Mouse (Mus musculus) lung, postnatal 14 days (tissue): ENCODE data around the gene Adarb2.
"Not testable (repeated sequence)": the region's sequence is repeated elsewhere in the genome, so short reads cannot be mapped to it uniquely, and the experiment has no call there.

Experiments used
- DNase-seq: peaks from one replicate; pipeline ENCODE4 v3.0.0; 2021

Gene Adarb2

DNA sequence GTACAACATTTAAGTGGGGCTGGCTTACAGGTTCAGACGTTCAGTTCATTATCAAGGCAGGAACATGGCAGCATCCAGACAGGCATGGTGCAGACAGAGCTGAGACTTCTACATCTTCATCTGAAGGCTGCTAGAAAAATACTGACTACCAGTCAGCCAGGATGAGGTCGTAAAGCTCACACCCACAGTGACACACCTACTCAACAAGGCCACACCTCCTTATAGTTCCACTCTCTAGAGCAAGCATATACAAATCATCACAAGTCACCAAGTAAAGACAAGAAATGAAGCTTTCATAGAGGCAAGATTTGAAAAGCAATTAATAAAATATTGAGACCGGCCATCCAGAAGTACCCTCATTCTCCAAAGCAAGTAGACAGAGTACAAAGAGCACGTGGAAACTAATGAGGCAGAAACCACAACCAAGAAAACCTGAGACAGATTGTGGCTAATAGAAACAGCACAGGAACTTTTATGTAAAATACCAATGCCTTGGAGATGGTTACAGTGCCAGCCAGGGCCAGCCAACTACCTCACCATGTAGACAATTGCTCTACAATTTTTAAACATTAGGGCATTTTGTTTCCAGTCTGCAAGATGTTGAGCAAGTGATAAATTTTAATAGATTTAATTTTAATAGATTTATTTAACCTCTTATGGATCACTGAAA lies 394.4 kb downstream of the Adarb2 start:
- no peak for DNase-seq

DNA sequence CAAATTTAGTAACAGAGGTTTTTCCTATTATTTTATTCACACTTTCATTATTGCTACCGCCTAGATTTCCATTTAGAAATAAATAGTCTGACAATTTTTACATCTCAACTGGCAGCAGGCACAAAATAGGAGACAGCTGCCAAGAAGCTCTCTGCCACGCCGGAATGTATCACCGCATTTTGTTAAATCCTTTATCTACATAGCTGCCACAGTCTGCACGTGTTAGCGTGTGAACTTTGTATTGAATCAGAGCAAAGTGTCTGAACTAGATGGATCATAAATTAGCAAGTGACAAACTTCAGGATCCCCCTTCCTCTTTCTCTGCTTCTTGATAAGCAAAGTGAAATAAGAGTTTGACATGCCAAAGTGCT lies 395.0 kb downstream of the Adarb2 start:
- DNase-seq, result no peak

DNA sequence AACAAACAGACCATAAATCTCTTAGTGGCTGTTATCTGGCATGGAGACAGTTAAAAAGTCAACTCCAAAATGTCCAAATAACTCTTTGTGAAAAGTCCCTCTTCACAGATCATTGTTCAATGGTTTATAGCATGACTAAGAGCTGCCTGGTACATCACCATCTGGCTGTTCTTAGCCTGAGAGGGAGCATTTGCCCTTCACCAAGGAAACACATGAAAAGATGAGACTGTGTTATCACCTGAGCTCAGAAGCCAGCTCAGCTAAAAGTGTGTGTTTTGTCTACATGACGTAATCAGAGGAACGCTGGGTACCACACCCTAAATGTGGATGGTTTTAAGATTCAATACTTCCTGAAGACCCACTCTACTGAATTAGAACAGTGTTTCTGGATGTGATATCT lies 403.0 kb downstream of the Adarb2 start:
- no peak for DNase-seq

DNA sequence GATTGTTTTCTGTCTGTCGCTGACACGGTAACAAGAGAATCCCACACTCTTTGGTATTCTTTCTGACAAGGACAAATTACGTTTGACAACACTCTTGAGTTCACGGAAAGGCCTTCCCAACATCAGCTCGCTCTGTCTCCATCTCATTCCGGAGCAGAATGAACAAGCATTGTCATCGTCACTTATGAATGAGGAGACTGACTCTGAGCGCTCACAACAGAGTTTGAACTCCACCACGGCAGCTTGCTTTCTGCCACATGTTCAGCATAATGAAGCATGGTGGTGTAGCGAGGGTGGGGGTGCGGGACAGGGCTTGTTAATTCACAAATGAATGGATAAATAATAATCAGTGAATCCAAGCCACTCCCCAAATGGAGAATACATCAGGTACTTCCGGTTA lies 405.4 kb downstream of the Adarb2 start:
- DNase-seq, result no peak

DNA sequence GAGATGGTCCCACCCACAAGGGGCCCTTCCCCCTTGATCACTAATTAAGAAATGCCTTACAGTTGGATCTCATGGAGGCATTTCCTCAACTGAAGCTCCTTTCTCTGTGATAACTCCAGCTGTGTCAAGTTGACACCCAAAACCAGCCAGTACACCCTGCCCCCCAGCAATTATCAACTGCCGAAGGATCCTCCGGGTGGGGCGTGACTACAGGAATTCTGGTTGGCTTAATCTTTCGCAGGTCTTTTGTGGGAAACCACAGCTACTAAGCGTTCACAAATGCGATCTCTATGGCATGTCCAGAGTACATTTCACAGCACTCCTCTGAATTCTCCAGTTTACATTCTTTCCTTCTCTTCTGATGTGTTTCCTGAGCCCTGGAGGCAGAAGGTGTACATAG lies 406.3 kb downstream of the Adarb2 start:
- DNase-seq, result not testable (repeated sequence)

DNA sequence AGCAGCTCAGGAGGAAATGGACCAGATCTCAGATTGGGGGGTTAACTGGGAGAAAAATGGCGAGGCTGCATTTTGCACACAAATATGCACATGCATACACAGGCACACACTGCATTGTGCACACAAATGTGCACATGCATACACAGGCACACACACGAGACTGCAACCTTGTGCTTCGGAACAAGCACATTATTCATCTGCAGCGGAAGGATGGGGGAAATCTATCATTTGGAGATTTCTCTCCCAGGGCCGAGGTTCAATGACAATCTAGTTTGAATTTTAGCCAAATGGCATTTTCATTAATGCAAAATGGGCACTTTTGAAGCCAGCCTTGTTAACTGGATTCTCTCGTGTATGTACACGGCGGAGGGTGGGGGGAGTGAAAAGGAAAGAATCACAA lies 408.3 kb downstream of the Adarb2 start:
- DNase-seq, result no peak

DNA sequence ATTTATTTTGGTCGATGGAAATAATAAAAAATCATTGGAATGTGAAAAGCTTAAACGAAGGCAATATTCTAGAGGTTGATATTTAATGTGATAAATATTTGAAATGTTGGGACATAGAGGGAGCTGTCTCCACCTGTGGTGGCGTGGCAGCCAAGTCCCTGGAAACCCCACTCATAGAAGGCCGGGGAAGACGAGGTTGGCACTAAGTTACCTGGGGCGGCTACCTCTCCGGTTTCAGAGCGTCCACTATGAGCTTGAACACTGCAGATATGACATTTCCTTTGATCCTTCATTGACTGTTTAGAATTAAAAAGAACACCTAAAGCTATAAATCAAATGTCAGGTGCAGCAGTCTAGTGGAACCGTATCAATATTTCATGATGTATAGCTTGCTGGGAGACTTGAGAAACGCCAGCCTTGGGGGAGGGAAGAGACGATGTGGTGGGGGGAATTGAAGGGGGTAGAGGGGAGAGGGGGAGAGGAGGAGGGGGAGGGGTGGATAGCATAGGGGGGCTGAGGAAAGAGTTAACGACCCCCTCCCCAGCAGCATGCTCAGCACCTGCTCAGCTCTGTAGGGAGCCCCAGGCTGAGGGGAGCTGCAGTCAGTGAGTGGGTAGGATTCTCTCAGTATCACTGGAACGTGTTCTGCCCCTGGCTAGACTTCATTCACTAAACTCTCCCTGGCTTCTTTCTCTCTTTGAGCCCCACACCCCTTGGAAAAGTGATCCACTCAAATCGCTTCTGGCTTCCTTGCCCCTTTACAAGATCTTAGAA lies 410.1 kb downstream of the Adarb2 start:
- DNase-seq, result no peak

DNA sequence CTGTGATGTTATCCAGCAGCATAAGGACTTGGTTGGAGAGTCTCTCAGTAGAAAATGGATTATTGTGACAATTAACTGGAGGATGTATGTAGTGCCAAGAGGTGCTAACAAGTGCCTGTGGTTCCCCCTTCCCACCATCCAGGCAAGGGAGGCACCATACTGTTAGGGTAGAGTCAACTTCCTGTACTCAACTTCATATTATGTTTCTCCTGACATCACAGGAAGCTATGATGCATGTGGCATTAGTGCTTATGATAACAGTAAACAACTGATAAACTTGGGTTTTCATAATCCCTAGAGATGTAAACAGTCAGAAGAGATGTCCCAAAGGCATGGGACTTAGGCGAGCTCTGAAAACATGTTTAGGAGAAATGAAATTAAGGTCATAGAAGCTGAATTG lies 414.0 kb downstream of the Adarb2 start:
- DNase-seq, result no peak

DNA sequence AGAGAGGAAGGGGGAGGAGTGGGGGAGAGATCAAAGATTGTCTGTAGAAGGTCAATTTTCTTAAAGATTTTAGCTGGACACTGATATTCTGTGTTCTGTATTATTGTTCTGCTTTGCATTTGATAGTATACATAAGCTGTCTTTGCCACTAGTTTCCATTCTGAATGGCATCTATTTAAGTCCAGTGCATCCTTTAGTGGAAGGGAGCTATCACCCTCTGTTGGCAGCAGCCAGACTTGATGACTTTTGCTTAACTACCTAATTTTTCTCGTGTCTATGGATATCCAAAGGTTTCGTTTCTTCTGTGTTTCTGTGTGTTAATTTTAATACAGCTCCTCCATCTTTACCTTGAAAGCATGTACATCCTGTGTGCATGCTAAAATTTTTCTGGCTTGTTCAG lies 419.6 kb downstream of the Adarb2 start:
- no peak for DNase-seq

DNA sequence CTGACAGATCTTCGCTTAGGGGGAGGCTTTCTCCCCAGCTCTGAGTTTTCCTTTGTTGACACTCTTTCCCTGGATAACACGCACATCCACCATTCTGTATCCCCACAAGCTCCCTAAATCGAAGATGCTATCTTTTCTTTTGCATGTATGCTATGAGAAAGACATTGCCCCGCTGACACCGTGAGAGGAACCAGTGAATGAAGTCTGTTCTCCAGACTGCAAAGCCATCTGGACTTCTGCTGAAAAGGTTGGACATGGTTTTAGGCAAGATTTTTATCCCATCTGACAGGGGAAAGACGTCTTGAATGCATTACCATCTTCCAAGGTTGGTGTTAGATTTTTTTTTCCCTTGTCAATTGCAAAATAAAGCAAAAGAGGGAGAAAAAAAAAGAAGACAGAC lies 426.9 kb downstream of the Adarb2 start:
- no peak for DNase-seq

DNA sequence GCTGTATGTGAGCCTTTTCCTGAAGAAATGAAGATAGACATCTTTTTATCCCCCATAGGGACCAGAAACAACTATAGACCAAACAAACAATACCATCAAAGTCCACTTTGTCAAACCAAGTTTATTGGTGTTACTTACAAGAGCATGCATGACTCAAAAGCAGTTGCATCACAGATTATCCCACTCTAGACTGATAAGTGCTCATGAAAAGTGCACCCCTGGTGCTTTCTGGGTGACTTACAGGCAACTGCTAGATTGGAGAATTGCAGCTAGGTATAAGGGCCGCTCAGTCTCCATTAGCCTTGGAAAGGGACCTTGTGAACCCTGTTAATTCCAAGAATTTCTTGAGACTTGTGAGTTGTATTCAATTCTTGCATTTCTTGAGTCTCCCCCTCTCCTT lies 429.0 kb downstream of the Adarb2 start:
- DNase-seq, result no peak

DNA sequence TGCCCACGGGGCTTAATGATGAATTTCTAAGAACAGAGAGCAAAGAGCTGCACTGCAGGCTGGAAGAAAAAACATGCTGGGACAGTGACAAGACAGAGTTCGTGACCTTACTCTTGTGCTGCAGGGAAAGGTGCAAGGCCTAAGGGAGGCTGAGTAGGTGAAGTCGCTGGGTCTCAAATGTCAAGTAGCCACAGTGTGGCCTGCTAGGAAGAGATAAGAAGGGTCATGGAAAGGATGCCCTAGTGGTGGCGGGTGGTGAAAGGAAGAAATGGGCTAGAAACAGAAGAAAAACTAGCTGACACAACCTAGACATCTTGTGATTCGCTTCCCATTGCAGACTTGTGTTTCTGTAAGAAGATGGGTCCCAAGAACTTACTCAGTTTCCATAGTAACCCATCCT lies 429.4 kb downstream of the Adarb2 start:
- no peak for DNase-seq

DNA sequence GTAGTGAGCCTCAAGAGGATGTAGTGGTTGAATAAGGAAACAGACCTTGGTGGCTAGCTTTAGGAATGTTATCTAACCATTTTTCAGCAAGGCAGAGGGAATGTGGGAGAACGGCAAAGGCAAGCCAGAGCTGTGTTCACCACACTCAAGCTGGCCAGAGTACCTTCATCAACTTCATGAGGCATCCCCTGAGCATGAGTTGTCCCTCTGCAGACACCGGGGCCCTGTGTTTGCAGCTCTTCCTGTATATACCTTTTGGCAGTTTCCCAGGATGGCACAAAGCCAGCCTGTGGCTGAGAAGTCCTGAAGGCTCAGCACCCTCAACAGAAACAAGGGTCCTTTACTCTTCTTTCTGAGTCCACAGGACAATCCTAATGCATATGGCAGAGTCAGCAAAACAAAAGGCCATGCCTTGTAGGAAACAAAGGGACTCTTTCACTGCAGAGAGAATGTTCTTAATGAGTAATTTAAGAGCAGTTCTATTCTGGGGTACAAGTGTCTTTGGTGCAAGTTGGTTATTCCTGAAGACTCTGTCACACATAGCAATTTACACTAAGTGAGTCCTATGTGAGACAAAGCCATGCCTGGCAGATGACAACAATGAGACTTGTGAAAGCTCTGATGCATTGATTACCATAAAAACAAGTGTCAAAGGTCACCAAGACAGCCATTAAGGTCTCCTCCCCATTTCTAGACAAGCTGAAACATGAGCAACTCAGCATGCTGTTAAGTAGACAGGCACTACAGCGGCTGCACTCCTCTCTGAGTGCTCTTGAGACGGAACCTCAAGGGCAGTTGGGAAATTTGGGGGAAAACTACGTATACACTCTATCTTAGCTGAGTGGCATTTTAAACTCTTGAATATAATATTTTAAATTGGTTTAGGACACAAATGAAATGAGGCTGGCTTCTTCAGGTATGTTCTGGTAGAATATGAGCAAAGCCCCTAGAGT lies 431.0 kb downstream of the Adarb2 start:
- DNase-seq, result peak; percentile 48

DNA sequence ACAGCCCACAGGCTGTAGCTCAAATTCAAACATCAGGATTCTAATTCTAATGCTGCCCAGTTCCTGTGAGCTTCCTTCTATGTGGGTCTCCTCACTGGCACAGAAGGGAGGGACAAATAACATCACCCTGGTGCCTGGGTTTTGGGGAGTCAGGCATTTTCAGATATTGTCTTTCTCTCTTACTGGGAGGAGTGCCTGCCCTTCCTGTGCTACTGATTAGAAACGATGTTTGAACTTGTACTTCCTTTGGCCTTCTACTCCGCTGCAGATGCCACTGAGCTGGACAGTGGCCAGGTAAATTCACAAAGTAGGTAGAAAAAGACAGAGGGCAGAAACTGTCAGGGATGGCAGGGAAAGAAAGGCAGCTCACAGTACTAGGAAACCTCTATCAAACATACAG lies 439.4 kb downstream of the Adarb2 start:
- DNase-seq, result no peak

DNA sequence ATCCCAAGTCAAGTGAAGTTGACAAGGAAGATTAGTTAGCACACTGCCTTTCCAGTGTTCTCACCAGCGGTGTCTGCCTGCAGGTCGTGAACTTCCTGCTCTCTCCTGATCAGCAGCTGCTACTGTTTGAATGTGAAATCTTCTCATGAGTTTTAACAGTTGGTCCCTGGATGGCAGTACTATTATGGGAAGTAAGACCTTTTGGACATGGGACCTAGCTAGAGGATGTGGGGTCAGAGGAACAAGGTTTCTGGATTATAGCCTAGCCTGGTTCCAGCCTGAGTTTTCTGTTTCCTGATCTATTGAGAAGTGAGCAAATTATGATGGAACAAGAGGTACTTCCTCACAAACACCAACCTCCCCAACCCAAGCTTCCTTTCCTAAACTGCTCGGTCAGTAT lies 441.3 kb downstream of the Adarb2 start:
- DNase-seq, result no peak

DNA sequence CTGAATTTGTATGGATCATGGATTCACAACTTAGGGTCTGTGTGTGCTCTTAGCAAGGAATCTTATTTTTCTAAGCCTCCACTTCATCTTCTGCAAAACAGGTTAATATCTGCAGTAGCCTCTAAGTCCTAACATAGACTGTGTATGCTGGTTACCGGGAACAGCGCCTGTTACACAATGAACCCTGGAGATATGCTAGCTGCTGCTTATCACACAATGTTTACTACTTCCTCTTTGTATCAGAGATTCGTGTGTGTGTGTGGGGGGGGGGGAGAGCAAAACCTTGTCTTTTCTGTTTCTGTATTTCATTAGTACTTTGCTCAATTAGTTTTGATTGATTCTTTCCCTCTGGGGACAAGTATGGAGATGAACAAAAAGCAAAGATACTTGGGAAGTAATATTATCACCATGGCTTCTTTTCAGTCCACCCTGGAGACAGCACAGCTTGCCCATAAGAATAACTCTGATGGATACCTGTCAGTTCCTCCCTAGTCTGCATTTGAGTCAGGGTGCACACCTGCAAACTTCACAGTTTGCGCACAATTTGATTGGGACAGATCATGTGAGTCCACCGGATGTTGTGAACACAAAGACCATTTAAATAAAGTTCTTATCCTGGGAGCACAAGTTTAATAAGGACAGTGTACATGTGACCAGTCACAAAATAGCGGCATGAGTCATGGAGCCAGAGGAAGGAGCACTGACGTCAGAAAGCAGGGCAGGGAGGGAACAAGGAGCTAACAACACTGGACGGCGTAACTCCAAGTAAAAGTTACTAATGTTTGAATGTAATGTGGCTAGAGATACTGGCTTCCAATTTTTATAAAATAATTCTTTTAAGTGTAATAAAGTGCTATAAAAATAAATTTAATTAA lies 442.4 kb downstream of the Adarb2 start:
- DNase-seq, result no peak

DNA sequence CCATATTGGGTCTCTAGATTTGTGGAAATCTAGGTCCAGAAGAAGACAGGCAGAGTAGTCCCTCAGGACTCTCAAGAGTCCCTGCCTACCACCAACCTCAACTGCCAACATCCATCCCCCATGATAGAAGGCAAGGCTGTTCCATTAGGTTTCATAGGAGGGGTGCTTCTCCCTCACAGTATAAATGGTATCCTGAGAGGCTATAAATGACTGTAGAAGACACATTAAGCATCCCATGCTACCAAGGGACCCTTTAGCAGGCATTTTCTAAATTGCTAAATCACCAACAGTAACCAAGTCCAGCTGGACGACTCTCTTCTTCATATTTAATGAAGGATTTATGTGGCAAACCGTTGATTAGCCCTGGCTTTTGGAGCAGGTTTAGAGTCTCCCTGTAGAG lies 446.6 kb downstream of the Adarb2 start:
- no peak for DNase-seq

DNA sequence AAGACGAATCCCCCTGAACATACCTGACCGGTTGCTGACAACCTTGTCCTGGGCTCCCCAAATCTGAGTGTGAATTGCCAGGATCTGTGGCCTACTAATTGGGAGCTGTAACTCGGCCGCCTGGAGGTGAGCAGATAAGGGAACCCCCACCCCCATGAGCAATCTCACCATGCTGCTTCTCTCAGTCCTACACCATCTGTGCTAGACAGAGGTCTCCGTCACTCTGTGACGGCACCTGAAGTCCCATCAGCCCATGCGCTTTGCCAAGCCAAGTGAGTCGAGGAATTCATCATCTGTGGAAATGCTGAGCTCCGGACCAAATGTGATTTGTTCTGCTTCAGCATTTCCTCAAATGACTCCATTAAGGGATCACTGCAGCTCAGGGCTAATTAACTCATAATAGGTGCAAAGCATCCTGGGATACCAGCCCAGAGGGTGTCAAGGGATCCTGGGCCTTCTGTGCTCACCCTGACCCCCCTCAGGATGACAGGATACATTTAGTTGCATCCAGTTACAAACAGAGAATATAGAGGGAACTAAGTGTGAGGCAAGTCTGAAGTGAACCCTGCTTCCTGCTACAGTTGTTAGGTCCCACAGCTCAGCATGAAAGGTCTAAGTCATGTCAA lies 462.1 kb downstream of the Adarb2 start:
- no peak for DNase-seq

DNA sequence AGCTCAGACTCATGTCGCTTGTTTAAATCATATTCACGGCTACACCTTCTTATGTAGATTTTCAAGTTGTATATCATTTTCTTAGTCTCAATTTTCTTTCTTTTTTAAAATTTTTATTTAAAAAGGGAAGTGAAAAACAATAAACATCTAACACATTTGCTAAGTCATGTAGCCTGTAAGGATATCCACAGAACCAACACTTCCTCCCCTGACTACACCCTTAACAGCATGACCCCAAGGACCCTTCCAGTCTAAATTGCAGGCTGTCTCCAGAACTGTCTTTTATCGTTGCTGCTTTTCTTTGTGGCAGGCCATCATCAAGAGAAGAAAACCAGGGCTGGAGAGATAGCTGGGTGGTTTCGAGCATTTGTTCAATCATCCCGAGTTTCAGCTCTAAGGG lies 474.5 kb downstream of the Adarb2 start:
- no peak for DNase-seq

DNA sequence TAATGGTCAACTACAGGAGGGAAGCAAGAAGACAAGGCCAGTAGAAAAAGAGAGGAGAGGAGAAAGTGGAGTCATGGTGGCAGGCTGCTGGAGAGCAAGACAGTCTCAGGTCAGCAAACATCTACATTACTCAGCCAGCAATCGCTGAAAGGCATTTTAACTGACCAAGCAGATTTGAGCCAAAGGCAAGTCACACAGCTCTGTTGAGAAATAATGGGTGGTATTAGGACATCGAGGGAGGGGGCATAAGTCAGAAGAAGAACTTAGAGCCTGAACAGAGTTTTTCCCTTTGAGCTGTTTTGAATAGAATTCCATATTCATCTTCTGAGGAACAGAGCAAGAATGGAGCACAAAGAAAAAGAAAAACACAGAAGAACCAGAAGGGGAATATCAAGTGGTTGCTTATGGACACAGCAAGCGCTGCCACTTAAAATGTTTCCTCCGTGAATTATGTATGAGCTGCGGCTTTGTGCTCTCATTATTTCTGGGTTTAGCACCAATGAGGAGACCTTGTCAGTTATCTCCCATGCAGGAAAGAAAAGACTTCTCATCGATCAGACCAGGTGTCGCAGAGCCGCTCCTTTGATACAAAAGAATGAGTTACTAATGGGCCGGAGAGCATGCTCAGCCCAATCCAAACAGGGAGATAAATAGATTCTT lies 477.9 kb downstream of the Adarb2 start:
- DNase-seq, result no peak

DNA sequence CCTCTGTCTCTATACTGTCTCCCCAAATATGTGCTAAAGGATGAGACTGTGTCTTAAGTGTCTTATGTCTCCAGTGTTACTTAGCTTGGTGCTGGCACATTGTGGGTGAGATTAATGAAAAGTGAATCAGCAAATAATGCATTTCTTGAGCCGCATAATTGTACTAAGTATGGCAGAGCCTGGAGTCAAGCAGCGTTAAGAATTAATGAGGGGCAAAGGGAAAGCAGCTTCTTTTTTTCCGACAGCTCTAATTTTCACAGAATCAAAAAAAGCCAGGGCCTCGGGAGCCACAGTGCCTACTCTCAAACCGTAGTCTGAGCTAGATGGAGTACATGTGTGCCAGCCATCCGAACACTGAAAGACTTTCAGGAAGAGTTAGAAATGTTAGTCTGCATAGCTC lies 488.8 kb downstream of the Adarb2 start:
- no peak for DNase-seq

DNA sequence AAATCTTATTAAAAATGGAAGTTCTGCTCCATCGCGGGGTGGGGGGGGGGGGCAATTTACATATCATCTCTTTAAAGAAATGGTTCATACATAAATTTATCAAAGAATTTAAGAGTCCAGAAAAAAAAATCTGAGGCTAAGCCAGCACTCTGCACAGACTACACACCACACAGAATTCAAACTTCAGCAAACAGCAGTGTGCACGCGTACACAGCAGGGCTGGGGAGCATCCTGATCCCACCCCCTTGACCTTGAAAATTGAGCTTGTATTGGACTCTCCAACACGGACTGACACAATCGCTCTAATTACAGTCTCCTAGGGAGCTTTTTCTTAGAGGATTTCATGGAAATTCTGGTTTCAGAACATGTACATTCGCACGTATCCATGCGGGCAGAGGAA lies 490.1 kb downstream of the Adarb2 start:
- no peak for DNase-seq
